Mouse (Mus musculus): ENCODE measurements around the gene Fsd1. TPM values are rescaled to one million over a fixed set of nuclear protein-coding genes. Genes with fewer than 3 reads are reported as not detected.
"Not testable (repeated sequence)": the region's sequence is repeated elsewhere in the genome, so short reads cannot be mapped to it uniquely, and the experiment has no call there.

Fsd1 gene
- polyA plus RNA-seq (2016; fragmentation: Nextera tagmentation; extraction: Ambion mirVana): 67.6 and 99.5 TPM in 2 replicates

DNA sequence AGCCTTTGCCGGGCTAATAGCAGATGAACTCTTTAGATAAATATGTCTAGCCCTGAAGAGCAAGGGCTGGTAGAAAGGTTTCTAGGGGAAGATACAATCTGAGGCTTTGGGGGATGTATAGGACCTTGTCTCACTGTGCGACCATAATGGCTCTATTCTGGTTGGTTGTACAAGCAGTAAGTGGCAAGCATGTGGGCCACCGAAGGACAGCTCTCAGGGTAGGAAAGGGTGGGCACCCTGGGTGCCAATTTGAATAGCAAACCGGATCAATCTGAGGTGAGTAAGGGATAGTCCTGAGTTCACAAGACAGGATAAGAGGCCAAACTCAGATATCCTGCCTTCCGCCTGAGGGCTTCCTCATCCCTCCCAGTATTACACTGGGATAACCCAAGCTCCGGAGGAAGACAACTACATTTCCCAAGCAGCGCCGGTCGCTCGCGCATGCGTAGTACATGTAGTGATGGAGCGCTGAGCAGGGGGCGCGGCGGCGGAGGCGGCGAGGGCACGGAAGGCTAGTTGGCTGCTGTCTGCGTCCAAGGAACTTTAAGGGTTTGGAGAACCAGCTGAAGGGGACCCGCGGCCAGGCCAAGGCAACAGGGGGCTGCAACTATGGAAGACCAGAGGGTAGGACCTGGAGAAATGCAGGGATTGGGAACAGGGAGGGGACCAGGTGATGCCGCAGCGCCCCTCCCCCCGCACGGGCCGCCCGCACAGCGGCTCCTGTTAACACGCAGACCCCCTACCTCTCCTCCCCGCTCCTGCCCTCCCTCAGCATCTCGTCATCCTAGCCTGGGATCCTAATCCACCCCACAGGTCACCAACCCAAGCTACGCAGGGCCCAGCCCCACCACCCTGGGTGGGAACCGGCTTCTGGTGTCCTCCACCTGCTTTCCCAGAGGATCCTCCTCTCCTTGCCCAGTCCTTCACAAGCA lies at the start of gene Fsd1:
Gene Fsd1 (plus strand): TSS at position 480 of the 932 bp plus-strand sequence.
- Histone ChIP-seq H3K4me1 (replicated peaks) (peaks cover 16% of the 10 kb centered on the region), H3K27me3 (ENCODE audit: insufficient read depth, poor library complexity, severe bottlenecking) (no peaks in the 10 kb centered on the region), H3K4me3 (peak within 1 kb of the TSS; percentile 77), H3K36me3 (peaks cover 25% of the 10 kb centered on the region), H3K27ac (peak within 1 kb of the TSS; percentile 89), H3K9me3 (no peaks in the 10 kb centered on the region)
- DNase-seq (ENCODE audit: low spot score): peak; percentile 84
- WGBS: 9% methylated on average over 35 of the region's 35 CpGs

DNA sequence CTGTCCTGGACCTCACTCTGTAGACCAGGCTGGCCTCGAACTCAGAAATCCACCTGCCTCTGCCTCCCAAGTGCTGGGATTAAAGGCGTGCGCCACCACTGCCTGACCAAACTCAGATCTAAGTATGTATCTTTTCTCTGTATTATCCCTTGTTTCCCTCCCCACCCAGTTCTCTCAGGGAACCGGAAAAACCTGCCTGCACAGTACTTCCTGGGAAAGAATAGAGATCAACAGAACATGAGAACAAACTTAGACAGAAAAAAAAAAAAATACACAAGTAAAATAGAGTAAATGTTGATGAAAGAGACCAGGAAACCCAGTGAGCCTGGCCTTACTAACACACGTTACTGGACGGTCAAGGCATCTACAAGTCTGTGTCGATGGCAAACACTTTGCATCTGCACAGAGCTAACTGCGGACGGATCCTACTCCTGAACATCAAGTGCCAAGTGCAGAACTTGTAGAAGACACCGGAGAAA lies 41.9 kb upstream of the Fsd1 start:
- not testable (repeated sequence) for H3K27me3 ChIP-seq (ENCODE audit: insufficient read depth, poor library complexity, severe bottlenecking); H3K9me3 ChIP-seq; H3K4me1 ChIP-seq (replicated peaks)
- Histone ChIP-seq H3K4me3 (peak overlapping the region; percentile 62), H3K36me3 (peaks cover 20% of the 10 kb centered on the region), H3K27ac (peak overlapping the region; percentile 89)
- WGBS: 39% methylated on average over 10 of the region's 10 CpGs
- peak; percentile 35 for DNase-seq (ENCODE audit: low spot score)

DNA sequence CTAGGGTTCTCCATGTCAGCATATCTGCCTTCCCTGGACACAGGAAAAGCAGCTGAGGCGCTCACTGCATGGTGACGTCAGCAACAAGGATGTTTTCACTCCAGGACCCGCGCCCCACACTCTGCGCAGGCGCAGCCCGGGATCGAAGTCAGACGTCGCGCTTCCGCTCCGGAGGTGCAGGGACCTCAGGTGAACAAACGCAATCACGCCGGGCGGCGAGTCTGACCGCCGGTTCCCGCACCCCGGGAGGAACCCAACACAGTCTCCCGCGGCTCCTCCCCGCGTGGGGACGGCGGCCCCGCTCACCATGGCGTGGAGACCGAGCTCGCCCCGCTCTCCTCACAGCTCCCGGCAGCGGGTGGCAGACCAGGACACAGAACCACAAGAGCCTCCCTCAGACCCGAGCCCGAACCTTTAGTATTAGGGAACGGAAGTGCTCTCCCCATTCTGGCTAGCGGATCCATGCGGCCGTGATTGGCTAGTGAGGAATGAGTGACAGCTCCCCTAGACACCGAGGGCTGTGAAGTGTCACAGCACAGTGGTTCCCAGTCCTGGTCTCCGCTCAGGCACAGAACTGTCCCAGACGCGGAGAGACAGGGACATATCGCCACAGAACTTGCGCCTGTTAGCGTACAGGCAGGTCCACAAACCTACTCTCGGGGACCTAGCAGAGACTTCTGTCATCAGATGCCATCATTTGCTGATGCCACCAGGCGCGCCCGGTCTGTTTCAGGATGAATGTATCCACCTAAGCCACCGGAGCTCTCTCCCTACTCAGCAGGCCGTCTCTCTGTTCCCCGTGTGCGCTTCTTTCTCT lies 41.2 kb upstream of the Fsd1 start:
- under 1% methylated on average over 56 of the region's 56 CpGs for WGBS
- H3K9me3 ChIP-seq; H3K4me1 ChIP-seq (replicated peaks); H3K27me3 ChIP-seq (ENCODE audit: insufficient read depth, poor library complexity, severe bottlenecking): not testable (repeated sequence)
- H3K36me3 ChIP-seq: peaks cover 14% of the 10 kb centered on the region
- H3K4me3 ChIP-seq: peak overlapping the region; percentile 62
- peak overlapping the region; percentile 89 for H3K27ac ChIP-seq
- peak; percentile 76 for DNase-seq (ENCODE audit: low spot score)

DNA sequence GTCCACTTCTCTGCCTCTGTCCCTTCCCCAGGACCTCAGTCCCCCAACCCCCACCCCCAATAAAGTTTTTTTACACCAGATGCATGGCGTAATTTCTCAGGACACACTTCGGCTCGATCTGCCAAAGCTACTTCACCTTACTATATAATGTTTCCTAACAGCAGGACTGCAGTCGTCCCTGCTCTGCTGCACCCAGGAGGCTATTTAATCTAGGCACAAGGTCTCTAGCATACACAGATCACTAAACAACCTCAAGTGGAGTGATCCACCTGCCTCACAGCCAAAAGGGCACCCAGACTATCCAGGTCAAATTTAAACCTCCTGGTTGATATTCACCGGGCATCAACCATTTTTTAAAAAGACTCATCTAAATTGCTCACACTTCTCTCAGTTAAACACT lies 40.6 kb upstream of the Fsd1 start:
- no peak for DNase-seq (ENCODE audit: low spot score)
- peak overlapping the region; percentile 89; the same call in 1 of the 2 replicates for H3K27ac ChIP-seq
- peak overlapping the region; percentile 62 for H3K4me3 ChIP-seq

DNA sequence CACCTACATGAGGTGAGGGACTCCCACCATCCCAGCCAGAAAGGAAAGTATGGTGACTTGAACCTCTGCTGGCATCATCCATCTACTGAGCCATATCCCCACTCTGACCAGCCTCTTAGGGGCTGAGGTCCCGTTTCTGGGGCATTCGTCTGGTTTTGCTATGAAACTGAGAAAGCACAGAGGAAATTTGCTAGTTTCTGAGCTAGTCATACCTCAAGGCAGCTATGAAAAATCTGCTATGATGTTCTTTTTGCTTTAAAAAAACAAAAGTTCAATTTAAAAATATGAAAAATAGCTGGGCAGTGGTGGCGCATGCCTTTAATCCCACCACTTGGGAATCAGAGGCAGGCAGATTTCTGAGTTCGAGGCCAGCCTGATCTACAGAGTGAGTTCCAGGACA lies 37.7 kb upstream of the Fsd1 start:
- Histone ChIP-seq H3K27me3 (ENCODE audit: insufficient read depth, poor library complexity, severe bottlenecking) (no peaks in the 10 kb centered on the region), H3K9me3 (no peaks in the 10 kb centered on the region), H3K4me3 (no peak overlapping the region), H3K36me3 (no peaks in the 10 kb centered on the region), H3K4me1 (replicated peaks) (peaks cover 9% of the 10 kb centered on the region), H3K27ac (no peak overlapping the region)
- DNase-seq (ENCODE audit: low spot score): no peak
- 95% methylated on average over 4 of the region's 4 CpGs for WGBS

More for the DNA sequence above, 40.6 kb upstream of the Fsd1 start:
- Histone ChIP-seq H3K9me3 (no peaks in the 10 kb centered on the region), H3K27me3 (ENCODE audit: insufficient read depth, poor library complexity, severe bottlenecking) (no peaks in the 10 kb centered on the region), H3K4me1 (replicated peaks) (peaks cover 7% of the 10 kb centered on the region), H3K36me3 (peaks cover 7% of the 10 kb centered on the region)
- 38% methylated on average over 5 of the region's 5 CpGs for WGBS

DNA sequence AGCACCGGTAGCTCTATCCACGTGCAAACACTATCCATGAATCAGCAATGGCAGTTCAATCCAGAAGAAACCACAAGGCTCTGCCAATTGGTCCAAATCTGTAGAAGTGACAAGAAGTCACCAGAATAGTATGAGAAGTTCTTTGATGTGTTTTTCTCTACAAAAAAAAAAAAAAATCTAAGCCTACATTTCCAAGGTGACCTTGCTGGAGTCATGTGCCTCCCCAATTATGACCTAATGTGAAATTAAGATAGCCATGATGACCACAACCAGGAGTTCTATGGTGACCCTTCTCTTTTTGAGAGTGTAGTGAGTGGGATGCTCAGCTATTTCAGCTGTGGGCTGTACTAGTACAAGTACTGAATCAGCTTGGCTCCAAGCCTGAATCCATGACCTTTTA lies 36.9 kb upstream of the Fsd1 start, which contains the start of gene Zfp119b:
Gene Zfp119b (minus strand): TSS at position 101 of the 400 bp plus-strand sequence.
- H3K36me3 ChIP-seq: no peaks in the 10 kb centered on the region
- 88% methylated on average over 2 of the region's 2 CpGs for WGBS
- no peaks in the 10 kb centered on the region for H3K9me3 ChIP-seq
- no peak within 1 kb of the TSS for H3K27ac ChIP-seq
- no peak for DNase-seq (ENCODE audit: low spot score)
- peaks cover 3% of the 10 kb centered on the region for H3K27me3 ChIP-seq (ENCODE audit: insufficient read depth, poor library complexity, severe bottlenecking)
- H3K4me1 ChIP-seq (replicated peaks): peaks cover 9% of the 10 kb centered on the region
- no peak within 1 kb of the TSS for H3K4me3 ChIP-seq

DNA sequence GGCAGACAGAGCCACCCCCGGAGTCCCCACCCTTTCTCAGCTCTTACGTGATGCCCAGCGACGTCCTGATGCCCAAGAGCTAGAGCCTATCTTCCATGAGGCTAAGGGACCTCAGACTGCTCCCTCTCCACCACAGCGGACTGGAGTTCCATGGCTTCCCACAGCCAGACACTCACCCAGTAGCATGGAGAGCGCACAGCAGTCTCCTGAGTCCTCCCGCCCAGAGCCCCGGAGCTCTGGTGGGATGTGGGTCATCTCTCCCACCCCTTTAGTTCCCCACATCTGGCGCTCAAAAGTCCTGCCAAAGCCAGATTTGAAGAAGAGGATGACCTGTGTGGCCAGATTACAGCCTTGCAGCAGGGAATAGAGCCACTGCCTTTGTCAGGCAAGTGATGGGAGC lies 35.7 kb upstream of the Fsd1 start:
- H3K4me3 ChIP-seq: no peak overlapping the region
- 80% methylated on average over 9 of the region's 9 CpGs for WGBS
- DNase-seq (ENCODE audit: low spot score): no peak
- H3K27me3 ChIP-seq (ENCODE audit: insufficient read depth, poor library complexity, severe bottlenecking): peaks cover 14% of the 10 kb centered on the region
- peaks cover 6% of the 10 kb centered on the region for H3K4me1 ChIP-seq (replicated peaks)
- no peaks in the 10 kb centered on the region for H3K9me3 ChIP-seq
- no peak overlapping the region for H3K27ac ChIP-seq
- no peaks in the 10 kb centered on the region for H3K36me3 ChIP-seq

DNA sequence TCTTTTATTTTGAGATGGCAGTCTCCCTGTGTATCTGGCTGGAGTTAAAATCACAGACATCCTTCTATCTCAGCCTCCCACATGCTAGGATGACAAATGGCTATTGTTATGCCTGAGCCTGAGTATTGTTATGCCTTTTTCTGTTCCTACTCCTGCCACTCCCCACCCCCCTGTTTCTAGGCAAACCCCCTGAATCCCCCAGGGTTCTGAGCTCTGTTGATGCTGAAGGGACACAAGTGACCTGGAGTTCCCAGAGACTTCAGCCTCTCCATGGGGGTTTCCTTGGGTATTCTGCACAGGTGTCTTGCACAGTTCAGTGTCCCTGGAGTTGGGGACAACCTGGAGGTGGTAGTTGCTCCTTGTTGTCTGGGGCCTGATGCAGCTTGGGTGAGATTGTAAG lies 34.3 kb upstream of the Fsd1 start:
- Histone ChIP-seq H3K27ac (no peak overlapping the region), H3K9me3 (no peaks in the 10 kb centered on the region), H3K4me1 (replicated peaks) (peaks cover 14% of the 10 kb centered on the region), H3K36me3 (no peaks in the 10 kb centered on the region), H3K4me3 (no peak overlapping the region), H3K27me3 (ENCODE audit: insufficient read depth, poor library complexity, severe bottlenecking) (peaks cover 14% of the 10 kb centered on the region)
- DNase-seq (ENCODE audit: low spot score): no peak

DNA sequence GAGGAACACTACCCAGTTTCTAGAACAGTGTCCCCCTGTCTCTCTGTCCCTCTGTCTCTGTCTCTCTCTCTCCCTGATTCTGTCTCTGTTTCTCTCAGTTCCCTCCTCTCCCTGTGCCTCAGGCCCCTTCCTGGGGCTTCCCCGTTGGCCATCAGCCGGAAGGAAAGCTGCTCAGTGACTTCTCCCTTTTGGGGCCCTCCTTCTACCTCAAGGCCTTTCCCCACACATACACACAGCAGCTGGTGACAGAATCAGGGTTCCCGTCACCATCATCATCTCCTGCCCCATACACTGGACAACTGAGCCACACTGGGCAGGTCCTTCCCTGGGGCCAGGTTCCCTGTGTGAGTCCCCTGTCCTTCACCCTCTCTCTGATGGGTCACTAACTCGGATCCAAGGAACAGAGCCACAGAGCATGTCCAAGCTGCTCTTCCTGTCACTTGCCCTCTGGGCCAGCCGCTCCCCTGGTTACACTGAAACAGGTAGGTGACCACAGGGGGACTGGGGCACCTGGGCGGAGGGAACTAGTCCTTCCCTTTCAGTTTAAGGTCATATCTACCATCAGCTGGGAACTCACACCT lies 33.8 kb upstream of the Fsd1 start, which contains the start of gene Ebi3:
Gene Ebi3 (plus strand): TSS at position 194 of the 581 bp plus-strand sequence.
- Histone ChIP-seq H3K27me3 (ENCODE audit: insufficient read depth, poor library complexity, severe bottlenecking) (peaks cover 14% of the 10 kb centered on the region), H3K4me3 (no peak within 1 kb of the TSS), H3K4me1 (replicated peaks) (peaks cover 19% of the 10 kb centered on the region), H3K27ac (no peak within 1 kb of the TSS), H3K36me3 (no peaks in the 10 kb centered on the region), H3K9me3 (no peaks in the 10 kb centered on the region)
- 73% methylated on average over 6 of the region's 6 CpGs for WGBS
- DNase-seq (ENCODE audit: low spot score): no peak

DNA sequence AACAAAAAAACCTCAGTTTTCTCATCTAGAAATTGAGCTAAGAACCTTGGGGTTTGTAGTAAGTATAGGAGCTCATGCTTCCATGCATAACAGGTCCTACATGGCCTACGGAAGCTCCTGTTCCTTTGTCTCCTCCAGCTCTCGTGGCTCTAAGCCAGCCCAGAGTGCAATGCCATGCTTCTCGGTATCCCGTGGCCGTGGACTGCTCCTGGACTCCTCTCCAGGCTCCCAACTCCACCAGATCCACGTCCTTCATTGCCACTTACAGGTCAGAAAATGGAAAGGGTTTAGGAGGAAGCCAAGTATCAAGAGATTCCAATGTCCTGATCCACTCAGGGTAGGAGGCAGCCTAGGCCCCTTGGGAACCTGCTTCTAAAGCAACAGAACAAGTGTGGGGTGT lies 32.6 kb upstream of the Fsd1 start:
- DNase-seq (ENCODE audit: low spot score): no peak
- no peaks in the 10 kb centered on the region for H3K9me3 ChIP-seq
- 79% methylated on average over 6 of the region's 6 CpGs for WGBS

DNA sequence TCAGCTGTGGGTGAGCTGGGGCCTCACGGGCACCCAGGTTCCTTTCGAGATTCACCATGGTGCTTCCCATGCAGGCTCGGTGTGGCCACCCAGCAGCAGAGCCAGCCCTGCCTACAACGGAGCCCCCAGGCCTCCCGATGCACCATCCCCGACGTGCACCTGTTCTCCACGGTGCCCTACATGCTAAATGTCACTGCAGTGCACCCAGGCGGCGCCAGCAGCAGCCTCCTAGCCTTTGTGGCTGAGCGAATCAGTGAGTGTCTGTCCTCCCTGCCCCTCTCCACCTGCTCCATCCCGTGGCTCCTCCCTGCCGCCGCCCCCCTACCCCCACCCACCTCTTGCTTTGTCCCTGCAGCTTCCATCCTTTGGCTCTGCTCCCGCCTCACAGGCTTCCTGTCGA lies 32.1 kb upstream of the Fsd1 start:
- peaks cover 14% of the 10 kb centered on the region for H3K27me3 ChIP-seq (ENCODE audit: insufficient read depth, poor library complexity, severe bottlenecking)
- no peak for DNase-seq (ENCODE audit: low spot score)
- H3K36me3 ChIP-seq: no peaks in the 10 kb centered on the region
- no peaks in the 10 kb centered on the region for H3K9me3 ChIP-seq
- H3K4me1 ChIP-seq (replicated peaks): peaks cover 31% of the 10 kb centered on the region
- no peak overlapping the region; the same call in 1 of the 2 replicates for H3K27ac ChIP-seq
- 41% methylated on average over 16 of the region's 16 CpGs for WGBS
- no peak overlapping the region for H3K4me3 ChIP-seq

More for the DNA sequence above, 32.6 kb upstream of the Fsd1 start:
- H3K27me3 ChIP-seq (ENCODE audit: insufficient read depth, poor library complexity, severe bottlenecking): peaks cover 14% of the 10 kb centered on the region
- H3K4me1 ChIP-seq (replicated peaks): peaks cover 31% of the 10 kb centered on the region
- H3K36me3 ChIP-seq: no peaks in the 10 kb centered on the region
- no peak overlapping the region for H3K4me3 ChIP-seq
- no peak overlapping the region for H3K27ac ChIP-seq

DNA sequence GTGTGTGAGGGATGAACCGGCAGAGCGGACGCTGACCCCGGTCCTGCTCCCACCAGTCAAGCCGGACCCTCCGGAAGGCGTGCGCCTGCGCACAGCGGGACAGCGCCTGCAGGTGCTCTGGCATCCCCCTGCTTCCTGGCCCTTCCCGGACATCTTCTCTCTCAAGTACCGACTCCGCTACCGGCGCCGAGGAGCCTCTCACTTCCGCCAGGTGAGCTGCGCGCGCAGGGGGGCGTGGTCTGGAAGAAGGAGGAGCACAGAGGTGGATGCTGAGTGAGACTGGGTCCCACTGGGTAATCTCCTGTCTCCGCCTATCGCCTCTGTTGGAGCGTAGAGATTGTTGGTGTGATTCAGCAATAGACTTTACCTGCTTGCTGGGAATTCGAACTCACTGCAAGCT lies 30.2 kb upstream of the Fsd1 start:
- Histone ChIP-seq H3K27ac (peak overlapping the region; percentile 74), H3K4me3 (peak overlapping the region; percentile 57), H3K9me3 (no peaks in the 10 kb centered on the region), H3K4me1 (replicated peaks) (peaks cover 39% of the 10 kb centered on the region), H3K27me3 (ENCODE audit: insufficient read depth, poor library complexity, severe bottlenecking) (peaks cover 14% of the 10 kb centered on the region), H3K36me3 (peaks cover 7% of the 10 kb centered on the region)
- DNase-seq (ENCODE audit: low spot score): peak; percentile 72
- WGBS: 1% methylated on average over 26 of the region's 26 CpGs
